Mouse (Mus musculus) neural tube, embryonic 10.5 days (tissue): Measurements from ENCODE around the gene Kri1.
A peak's percentile ranks its signal among the peaks of the same experiment; 100 is the strongest.
"Not testable (repeated sequence)": the region's sequence is repeated elsewhere in the genome, so short reads cannot be mapped to it uniquely, and the experiment has no call there.

ENCODE experiments used
- DNase-seq: peaks from one replicate; pipeline ENCODE4 v3.0.0-alpha.2; 2017; ENCODE audit warnings: low spot score; ENCODE audit errors: extremely low spot score

Gene Kri1

GRCm38 (mm10) chr9:21315421-21315820 is 27.7 kb upstream of the Kri1 start:
- DNase-seq = no peak

GRCm38 (mm10) chr9:21314367-21315140 is 26.8 kb upstream of the Kri1 start:
- DNase-seq = no peak

- peak; percentile 90 for DNase-seq
Measured at GRCm38 (mm10) chr9:21313394-21313793, 25.6 kb upstream of the Kri1 start.

- no peak for DNase-seq
Measured at GRCm38 (mm10) chr9:21312134-21312533, 24.4 kb upstream of the Kri1 start, which contains the start of gene Ap1m2. TSS of gene Ap1m2 (minus strand) at chr9:21312337.

- DNase-seq = no peak
Measured at GRCm38 (mm10) chr9:21311695-21312094, 23.9 kb upstream of the Kri1 start.

- no peak for DNase-seq
Measured at GRCm38 (mm10) chr9:21309150-21309741, 21.5 kb upstream of the Kri1 start.

GRCm38 (mm10) chr9:21305065-21305464 is 17.3 kb upstream of the Kri1 start:
- no peak for DNase-seq

GRCm38 (mm10) chr9:21299014-21299413 is 11.2 kb upstream of the Kri1 start:
- no peak for DNase-seq

GRCm38 (mm10) chr9:21292271-21292670 is 4.5 kb upstream of the Kri1 start:
- no peak for DNase-seq

- not testable (repeated sequence) for DNase-seq
Measured at GRCm38 (mm10) chr9:21291868-21292267, 4.1 kb upstream of the Kri1 start.

GRCm38 (mm10) chr9:21291022-21291787 is 3.4 kb upstream of the Kri1 start, which contains the start of gene Cdkn2d:
TSS of gene Cdkn2d (minus strand) at chr9:21291407.
- peak; percentile 100 for DNase-seq

GRCm38 (mm10) chr9:21290589-21290988 is 2.8 kb upstream of the Kri1 start:
- DNase-seq = no peak

- DNase-seq = no peak
Measured at GRCm38 (mm10) chr9:21289337-21289671, 1.5 kb upstream of the Kri1 start.

GRCm38 (mm10) chr9:21288404-21289336 is 901 bp upstream of the Kri1 start:
- DNase-seq = no peak

GRCm38 (mm10) chr9:21286753-21287152 is 1.0 kb downstream of the Kri1 start:
- no peak for DNase-seq

- DNase-seq = no peak
Measured at GRCm38 (mm10) chr9:21283994-21284393, 3.8 kb downstream of the Kri1 start.

- no peak for DNase-seq
Measured at GRCm38 (mm10) chr9:21283591-21283990, 4.2 kb downstream of the Kri1 start.

GRCm38 (mm10) chr9:21277776-21278175 is 10.0 kb downstream of the Kri1 start:
- no peak for DNase-seq

GRCm38 (mm10) chr9:21276307-21276706 is 11.5 kb downstream of the Kri1 start:
- DNase-seq = no peak

- no peak for DNase-seq
Measured at GRCm38 (mm10) chr9:21275727-21276126, 12.0 kb downstream of the Kri1 start.
